Mouse (Mus musculus) intestine, embryonic 14.5 days (tissue): Measurements from ENCODE around the gene Gm42791. TPM values are rescaled to one million over a fixed set of nuclear protein-coding genes. Genes with fewer than 3 reads are reported as not detected.
A peak's percentile ranks its signal among the peaks of the same experiment; 100 is the strongest.

Experiments
- ATAC-seq: fragments of 200-750 bp; cut with Nextera tagmentation; replicated peaks from 2 replicates; pipeline ENCODE4 v1.8.0; 2017; ENCODE audit warnings: low read depth, moderate number of reproducible peaks, moderate TSS enrichment, moderate library complexity; ENCODE audit not compliant: low FRiP score, low TSS enrichment
- DNase-seq: peaks from one replicate; pipeline ENCODE4 v3.0.0-alpha.2; 2018; ENCODE audit warnings: low spot score
- H3K27ac ChIP-seq: fragments of 300-500 bp; sonication (generic); 2 replicates; pipeline ENCODE4 v1.5.1; 2014; ENCODE audit warnings: low read depth, mild to moderate bottlenecking, control low read depth
- H3K27me3 ChIP-seq: fragments of 300-500 bp; sonication (generic); replicated peaks from 2 replicates; pipeline ENCODE4 v1.6.1; 2014; ENCODE audit warnings: low read length, control low read depth; ENCODE audit not compliant: control insufficient read depth, insufficient read depth
- H3K36me3 ChIP-seq: fragments of 300-500 bp; sonication (generic); 2 replicates; pipeline ENCODE4 v1.6.1; 2014; ENCODE audit warnings: low read length, control low read depth; ENCODE audit not compliant: control insufficient read depth, insufficient read depth
- H3K4me1 ChIP-seq: fragments of 300-500 bp; sonication (generic); replicated peaks from 2 replicates; pipeline ENCODE4 v1.6.1; 2014; ENCODE audit warnings: low read length, control low read depth, mixed read lengths; ENCODE audit not compliant: control insufficient read depth, insufficient read depth
- H3K4me2 ChIP-seq: fragments of 300-500 bp; sonication (generic); 2 replicates; pipeline ENCODE4 v1.6.1; 2014; ENCODE audit warnings: low read length
- H3K4me3 ChIP-seq: fragments of 300-500 bp; sonication (generic); 2 replicates; pipeline ENCODE4 v1.5.1; 2014; ENCODE audit warnings: low read depth, low read length, control low read depth, mixed read lengths
- H3K9ac ChIP-seq: fragments of 300-500 bp; sonication (generic); 2 replicates; pipeline ENCODE4 v1.6.1; 2014; ENCODE audit warnings: mild to moderate bottlenecking, low read length
- H3K9me3 ChIP-seq: fragments of 300-500 bp; sonication (generic); 2 replicates; pipeline ENCODE4 v1.6.1; 2016; ENCODE audit warnings: low read length, control low read depth; ENCODE audit not compliant: control insufficient read depth
- WGBS: fragments of 180-500 bp; shearing (Covaris S2); extraction: QIAGEN DNeasy Blood & Tissue Kit; methylation state at CpG from one replicate; pipeline ENCODE4 v1.1.7; 2014; 5-methylcytosine and 5-hydroxymethylcytosine counted together
- polyA plus RNA-seq: library from polyadenylated mRNA; unstranded; fragments of >200 nt; fragmentation: Nextera tagmentation; extraction: Ambion mirVana; gene quantifications from 2 replicates; pipeline ENCODE4 v1.2.1, GENCODE M21; 2014

Gene Gm42791
- polyA plus RNA-seq, 1 experiment from 2014 or later: 2.2 TPM

DNA sequence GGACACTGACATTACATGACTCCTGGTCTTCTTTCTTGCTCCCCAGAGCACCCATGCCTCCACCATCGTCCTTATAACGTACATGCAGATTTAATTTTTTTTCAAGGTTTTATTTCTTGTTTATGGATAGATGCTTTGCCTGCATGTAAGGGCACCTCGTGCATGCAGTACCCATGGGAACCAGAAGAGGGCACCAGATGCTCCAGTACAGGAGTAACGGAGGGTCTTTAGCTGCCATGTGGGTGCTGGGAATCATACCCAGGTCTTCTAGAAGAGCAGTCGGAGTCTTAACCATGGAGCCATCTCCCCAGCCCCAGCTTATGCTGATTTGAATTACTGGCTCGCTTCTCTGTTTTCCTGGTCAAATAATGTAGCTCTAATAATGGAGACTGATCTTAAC is 52.6 kb downstream of the Gm42791 start:
- Histone ChIP-seq H3K36me3 (no peaks in the 10 kb centered on the region), H3K4me1 (no peaks in the 10 kb centered on the region), H3K4me2 (no peak overlapping the region), H3K27ac (no peak overlapping the region), H3K4me3 (no peak overlapping the region), H3K9me3 (no peaks in the 10 kb centered on the region), H3K9ac (no peak overlapping the region), H3K27me3 (no peaks in the 10 kb centered on the region)
- DNase-seq: no peak
- no peak for ATAC-seq
- 92% methylated on average over 6 of the region's 6 CpGs for WGBS

- no peaks in the 10 kb centered on the region for H3K4me1 ChIP-seq
- no peak for DNase-seq
- H3K4me3 ChIP-seq: no peak overlapping the region
- no peak overlapping the region for H3K9ac ChIP-seq
- H3K36me3 ChIP-seq: no peaks in the 10 kb centered on the region
- H3K9me3 ChIP-seq: no peaks in the 10 kb centered on the region
- no peak overlapping the region for H3K27ac ChIP-seq
- WGBS: 83% methylated on average over 10 of the region's 10 CpGs
- H3K4me2 ChIP-seq: no peak overlapping the region
- no peak for ATAC-seq
- H3K27me3 ChIP-seq: no peaks in the 10 kb centered on the region
Measured at GRCm38 (mm10) chr5:148941867-148942266, 53.1 kb downstream of the Gm42791 start.

DNA sequence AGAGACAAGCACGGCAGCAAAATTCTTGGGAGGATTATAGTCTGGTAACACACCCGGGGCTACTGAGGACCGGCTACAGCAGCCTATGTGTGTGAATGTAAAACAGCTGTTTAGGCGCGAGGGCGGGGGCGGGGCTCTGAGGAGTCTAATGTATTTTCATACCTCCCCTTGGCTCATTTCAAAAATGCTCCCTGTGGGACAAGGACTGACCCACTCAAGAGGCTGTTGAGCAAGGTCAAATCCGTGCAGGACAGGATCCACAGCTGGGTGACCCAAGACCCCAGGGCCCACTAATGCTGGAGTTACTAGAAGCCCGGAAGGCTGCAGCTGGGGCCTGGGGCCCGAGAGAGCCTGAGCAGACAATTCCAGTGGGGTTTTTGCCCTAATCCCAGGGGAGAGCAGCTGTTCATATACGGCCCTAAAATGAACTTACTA is 55.0 kb downstream of the Gm42791 start:
- H3K36me3 ChIP-seq: no peaks in the 10 kb centered on the region
- H3K4me2 ChIP-seq: no peak overlapping the region
- no peaks in the 10 kb centered on the region for H3K9me3 ChIP-seq
- DNase-seq: no peak
- no peaks in the 10 kb centered on the region for H3K27me3 ChIP-seq
- ATAC-seq: no peak
- H3K4me1 ChIP-seq: no peaks in the 10 kb centered on the region
- H3K27ac ChIP-seq: no peak overlapping the region
- 74% methylated on average over 11 of the region's 11 CpGs for WGBS
- H3K4me3 ChIP-seq: no peak overlapping the region
- no peak overlapping the region for H3K9ac ChIP-seq

GRCm38 (mm10) chr5:148936516-148936951 is 58.4 kb downstream of the Gm42791 start:
- no peak for ATAC-seq
- WGBS: 77% methylated on average over 3 of the region's 3 CpGs
- Histone ChIP-seq H3K9ac (no peak overlapping the region), H3K4me3 (no peak overlapping the region), H3K27ac (no peak overlapping the region), H3K9me3 (no peaks in the 10 kb centered on the region), H3K27me3 (no peaks in the 10 kb centered on the region), H3K4me1 (0 out of 2 replicates have a peak, but pooled peaks cover 4% of the 10 kb centered on the region), H3K4me2 (no peak overlapping the region), H3K36me3 (no peaks in the 10 kb centered on the region)
- no peak for DNase-seq

- Histone ChIP-seq H3K4me3 (no peak overlapping the region), H3K9ac (no peak overlapping the region), H3K4me2 (no peak overlapping the region), H3K4me1 (0 out of 2 replicates have a peak, but pooled peaks cover 4% of the 10 kb centered on the region), H3K27me3 (no peaks in the 10 kb centered on the region), H3K36me3 (no peaks in the 10 kb centered on the region), H3K9me3 (no peaks in the 10 kb centered on the region), H3K27ac (no peak overlapping the region)
- 89% methylated on average over 6 of the region's 6 CpGs for WGBS
- DNase-seq: no peak
- ATAC-seq: no peak
Measured at GRCm38 (mm10) chr5:148935871-148936270, 59.1 kb downstream of the Gm42791 start.

DNA sequence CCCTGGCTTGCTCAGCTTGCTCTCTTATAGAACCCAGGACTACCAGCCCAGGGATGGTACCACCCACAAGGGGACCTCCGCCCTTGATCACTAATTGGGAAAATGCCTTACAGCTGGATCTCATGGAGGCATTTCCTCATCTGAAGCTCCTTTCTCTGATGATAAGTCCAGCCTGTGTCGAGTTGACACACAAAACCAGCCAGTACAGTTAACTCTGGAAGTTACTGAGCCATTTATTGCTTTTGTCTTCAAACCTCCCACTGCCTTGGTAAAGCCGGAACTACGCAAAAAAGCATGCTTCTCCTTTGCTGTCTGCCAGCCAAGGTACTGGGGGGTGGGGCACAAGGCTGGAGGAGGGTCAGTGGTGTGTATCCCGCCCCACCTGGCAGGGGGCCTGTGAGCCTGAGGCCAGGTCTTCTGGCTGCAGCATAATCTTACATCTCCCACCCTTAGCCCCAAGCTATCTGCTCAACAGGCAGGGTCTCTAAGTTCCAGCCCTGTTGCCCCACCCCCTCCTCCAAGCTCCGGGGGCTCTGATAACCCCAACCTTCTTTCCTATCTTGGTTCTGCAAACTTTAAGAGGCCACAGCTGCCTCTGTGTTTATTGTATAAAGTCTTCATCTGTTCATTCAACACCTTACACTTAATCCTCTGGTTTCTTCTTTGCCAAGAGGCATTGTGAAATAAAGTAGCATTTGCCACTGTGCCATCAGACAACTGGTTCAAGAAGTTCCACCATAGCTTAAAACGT is 59.7 kb downstream of the Gm42791 start:
- WGBS: 57% methylated on average over 7 of the region's 7 CpGs
- Histone ChIP-seq H3K4me1 (0 out of 2 replicates have a peak, but pooled peaks cover 4% of the 10 kb centered on the region), H3K27me3 (no peaks in the 10 kb centered on the region), H3K27ac (no peak overlapping the region), H3K4me2 (no peak overlapping the region), H3K9ac (no peak overlapping the region), H3K4me3 (no peak overlapping the region), H3K36me3 (no peaks in the 10 kb centered on the region), H3K9me3 (no peaks in the 10 kb centered on the region)
- DNase-seq (no peak), ATAC-seq (no peak)

- no peak overlapping the region for H3K27ac ChIP-seq
- ATAC-seq: no peak
- H3K4me3 ChIP-seq: no peak overlapping the region
- 0 out of 2 replicates have a peak, but pooled peaks cover 4% of the 10 kb centered on the region for H3K4me1 ChIP-seq
- no peaks in the 10 kb centered on the region for H3K27me3 ChIP-seq
- 27% methylated on average over 6 of the region's 6 CpGs for WGBS
- no peak for DNase-seq
- no peak overlapping the region for H3K9ac ChIP-seq
- H3K36me3 ChIP-seq: no peaks in the 10 kb centered on the region
- H3K4me2 ChIP-seq: no peak overlapping the region
- H3K9me3 ChIP-seq: no peaks in the 10 kb centered on the region
Measured at GRCm38 (mm10) chr5:148934457-148934856, 60.5 kb downstream of the Gm42791 start.

DNA sequence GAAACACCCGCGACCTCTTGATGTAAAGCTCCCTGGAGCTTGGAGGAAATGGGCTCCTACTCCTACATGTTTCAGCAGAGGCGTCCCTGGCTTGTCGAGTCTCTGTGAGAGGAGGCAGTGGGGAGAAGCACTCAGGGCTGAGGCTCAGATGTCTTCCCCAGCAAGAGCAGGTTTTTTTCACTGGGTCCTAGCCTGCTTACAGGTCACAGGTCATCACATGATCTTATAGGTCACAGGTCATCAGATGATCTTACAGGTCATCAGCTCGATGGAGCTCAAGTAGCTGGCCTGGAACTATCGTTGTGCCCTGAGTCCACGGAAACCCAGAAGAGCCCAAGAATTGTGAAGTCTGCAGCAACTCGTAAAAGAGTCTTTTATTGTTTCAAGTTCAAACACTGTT is 61.2 kb downstream of the Gm42791 start:
- 32% methylated on average over 8 of the region's 8 CpGs for WGBS
- ATAC-seq (no peak), DNase-seq (no peak)

DNA sequence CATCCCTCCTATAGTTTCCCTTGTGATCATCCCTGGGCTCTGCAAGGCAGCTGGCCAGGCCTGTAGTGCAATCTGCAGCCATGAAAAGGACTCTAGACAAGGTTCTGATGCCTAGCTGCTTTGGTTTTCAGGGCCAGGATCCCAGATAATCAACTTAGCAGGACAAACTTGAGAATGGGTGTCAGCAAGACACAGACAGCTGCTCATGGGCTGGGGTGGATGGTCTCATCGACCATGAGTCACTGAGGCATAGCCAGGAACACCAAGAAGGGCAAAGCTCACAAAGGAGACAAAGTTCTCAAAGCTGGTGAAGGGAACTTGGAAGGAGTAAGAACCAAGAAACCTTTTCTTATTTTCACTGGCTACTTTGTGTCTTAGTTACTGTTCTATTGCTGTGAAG is 63.6 kb downstream of the Gm42791 start:
- no peak overlapping the region for H3K4me2 ChIP-seq
- no peaks in the 10 kb centered on the region for H3K9me3 ChIP-seq
- no peak for DNase-seq
- H3K36me3 ChIP-seq: no peaks in the 10 kb centered on the region
- no peaks in the 10 kb centered on the region for H3K27me3 ChIP-seq
- 76% methylated on average over 1 of the region's 1 CpGs for WGBS
- H3K27ac ChIP-seq: peak overlapping the region; percentile 62; the same call in 1 of the 2 replicates
- no peak overlapping the region for H3K9ac ChIP-seq
- H3K4me1 ChIP-seq: 0 out of 2 replicates have a peak, but pooled peaks cover 4% of the 10 kb centered on the region
- no peak overlapping the region for H3K4me3 ChIP-seq
- no peak for ATAC-seq

More for the DNA sequence above, 61.2 kb downstream of the Gm42791 start:
- no peak overlapping the region for H3K4me3 ChIP-seq
- H3K4me1 ChIP-seq: 0 out of 2 replicates have a peak, but pooled peaks cover 4% of the 10 kb centered on the region
- H3K27me3 ChIP-seq: no peaks in the 10 kb centered on the region
- no peak overlapping the region for H3K4me2 ChIP-seq
- H3K36me3 ChIP-seq: no peaks in the 10 kb centered on the region
- H3K9ac ChIP-seq: no peak overlapping the region
- H3K27ac ChIP-seq: no peak overlapping the region
- H3K9me3 ChIP-seq: no peaks in the 10 kb centered on the region
